Mouse (Mus musculus) MN1 (cell line): ENCODE measurements around the gene Ankrd11.

Experiments used
- DNase-seq: peaks from one replicate; pipeline ENCODE4 v3.0.0-alpha.2; 2016; ENCODE audit warnings: low spot score

The Ankrd11 gene

GRCm38 (mm10) chr8:122960932-122961331, 81.1 kb downstream of the Ankrd11 start:
- DNase-seq = no peak

GRCm38 (mm10) chr8:122960323-122960722, 81.8 kb downstream of the Ankrd11 start:
- no peak for DNase-seq

GRCm38 (mm10) chr8:122955997-122956396, 86.1 kb downstream of the Ankrd11 start:
- DNase-seq = no peak

GRCm38 (mm10) chr8:122955195-122955594, 86.9 kb downstream of the Ankrd11 start:
- DNase-seq = no peak

DNA sequence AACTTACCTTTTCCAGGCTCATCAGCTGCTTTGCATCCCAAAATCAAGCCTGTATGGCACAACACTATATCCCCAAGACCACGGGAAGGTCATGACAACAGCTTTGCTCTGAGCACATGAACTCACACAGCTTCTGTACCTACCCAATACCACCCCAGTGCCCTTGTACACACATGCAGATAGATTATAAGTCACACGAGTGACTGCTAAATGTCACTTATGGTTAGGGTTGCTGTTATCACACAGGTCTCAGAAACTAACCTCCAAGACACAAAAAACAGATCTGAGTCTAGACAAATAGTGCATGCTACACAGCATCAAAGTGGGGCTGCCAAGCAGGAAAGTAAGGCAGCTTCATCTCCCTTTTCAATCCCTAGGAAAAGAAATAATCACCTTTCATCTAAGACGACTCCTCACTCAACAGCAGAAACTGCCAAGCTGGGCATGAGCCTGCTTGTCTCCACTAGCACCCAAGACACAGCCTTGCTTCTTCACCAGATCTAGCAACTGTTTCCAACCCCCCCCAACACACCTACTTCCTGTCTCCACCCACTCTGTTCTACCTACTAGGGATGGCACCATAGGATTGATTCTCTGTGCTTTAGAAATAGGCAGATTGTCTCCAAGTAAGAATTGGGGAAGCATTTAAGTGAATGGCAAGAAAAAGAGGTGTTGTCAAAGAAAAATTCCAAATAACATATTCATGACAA, 87.8 kb downstream of the Ankrd11 start:
- DNase-seq = no peak

- no peak for DNase-seq
Measured at GRCm38 (mm10) chr8:122953028-122953427, 89.0 kb downstream of the Ankrd11 start.

GRCm38 (mm10) chr8:122951456-122951855, 90.6 kb downstream of the Ankrd11 start:
- no peak for DNase-seq

DNA sequence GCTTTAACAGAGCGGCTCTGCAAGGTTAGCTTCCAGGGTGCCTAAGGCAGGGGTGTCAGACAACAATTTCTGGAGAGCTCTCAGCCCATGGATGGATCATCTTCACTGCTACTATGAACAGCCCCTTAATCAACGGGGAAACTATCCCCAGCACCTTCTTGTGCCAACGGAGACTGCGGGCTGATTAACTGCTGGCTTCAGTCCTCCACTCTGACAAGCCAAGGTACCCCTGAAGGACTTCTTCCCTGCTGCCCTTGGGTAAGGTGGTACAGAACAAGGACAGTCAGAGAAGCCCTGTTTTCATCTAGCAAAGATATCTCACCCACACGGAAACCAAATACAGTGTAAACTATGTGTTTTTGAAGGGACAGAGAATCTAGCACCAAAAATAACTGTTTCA, 92.4 kb downstream of the Ankrd11 start:
- no peak for DNase-seq

DNA sequence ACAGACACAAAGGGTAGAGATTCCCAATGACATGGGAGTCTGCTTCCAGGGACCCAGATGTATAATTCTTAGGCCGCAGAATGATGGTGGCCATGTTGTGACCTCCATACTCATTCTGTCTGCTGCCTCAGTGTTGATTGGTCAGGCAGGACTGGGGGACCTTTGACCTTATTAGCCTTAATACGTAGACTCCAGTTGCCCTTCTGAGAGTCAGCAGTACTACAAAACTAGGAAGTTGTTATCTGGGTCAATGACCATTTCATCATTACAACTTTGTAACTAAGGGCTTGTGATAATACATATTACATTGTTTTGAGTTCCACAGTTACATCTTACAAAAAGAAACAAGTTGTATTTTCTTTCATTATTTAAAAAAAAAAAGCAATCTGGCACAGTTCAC, 96.3 kb downstream of the Ankrd11 start:
- no peak for DNase-seq

DNA sequence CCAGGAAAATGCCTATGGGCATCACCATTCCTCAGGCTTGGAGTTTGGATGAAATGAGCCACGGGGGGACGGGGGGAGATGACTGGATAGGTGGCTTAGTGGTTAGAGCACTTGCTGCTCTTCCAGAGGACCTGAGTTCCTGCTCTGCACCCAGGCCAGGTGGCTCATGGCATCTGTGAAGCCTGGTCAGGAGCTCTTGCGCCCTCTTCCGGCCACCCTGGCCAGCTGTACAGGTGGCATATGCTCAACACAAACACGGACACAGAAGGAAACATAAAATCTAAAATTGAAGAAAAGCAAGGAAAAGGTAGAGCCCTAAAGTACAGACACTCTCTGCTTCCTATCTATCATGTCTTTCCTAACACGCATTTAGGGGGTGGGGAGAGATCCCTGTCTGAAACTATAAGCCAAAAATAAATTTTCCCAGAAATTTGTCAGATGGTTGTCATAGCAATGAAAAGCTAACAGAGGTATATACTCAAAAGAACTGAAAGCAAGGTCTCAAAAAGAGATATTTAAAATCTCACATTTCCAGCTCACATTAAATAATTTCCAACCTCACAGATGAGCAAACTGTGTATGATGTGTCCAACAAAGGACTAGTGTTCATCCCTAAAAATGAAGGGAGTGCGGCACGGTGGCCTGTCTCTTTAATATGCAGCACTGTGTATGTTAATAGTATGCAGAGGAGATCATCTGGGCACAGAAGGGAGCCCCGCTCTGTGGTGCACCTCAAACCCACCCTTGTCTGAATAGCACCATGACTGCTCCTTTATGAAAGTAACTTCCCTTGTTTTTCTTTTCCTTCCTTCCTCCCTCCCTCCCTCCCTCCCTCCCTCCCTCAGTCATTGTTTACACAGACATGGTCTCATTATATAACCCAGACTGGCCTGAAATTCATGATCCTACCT, 99.0 kb downstream of the Ankrd11 start:
- DNase-seq = no peak

GRCm38 (mm10) chr8:122938591-122938990, 103.5 kb downstream of the Ankrd11 start:
- no peak for DNase-seq

GRCm38 (mm10) chr8:122938170-122938569, 103.9 kb downstream of the Ankrd11 start:
- DNase-seq = no peak

- DNase-seq = no peak
Measured at GRCm38 (mm10) chr8:122937545-122938053, 104.5 kb downstream of the Ankrd11 start.

GRCm38 (mm10) chr8:122935912-122936311, 106.2 kb downstream of the Ankrd11 start:
- DNase-seq = no peak

- no peak for DNase-seq
Measured at GRCm38 (mm10) chr8:122935118-122935517, 107.0 kb downstream of the Ankrd11 start.

DNA sequence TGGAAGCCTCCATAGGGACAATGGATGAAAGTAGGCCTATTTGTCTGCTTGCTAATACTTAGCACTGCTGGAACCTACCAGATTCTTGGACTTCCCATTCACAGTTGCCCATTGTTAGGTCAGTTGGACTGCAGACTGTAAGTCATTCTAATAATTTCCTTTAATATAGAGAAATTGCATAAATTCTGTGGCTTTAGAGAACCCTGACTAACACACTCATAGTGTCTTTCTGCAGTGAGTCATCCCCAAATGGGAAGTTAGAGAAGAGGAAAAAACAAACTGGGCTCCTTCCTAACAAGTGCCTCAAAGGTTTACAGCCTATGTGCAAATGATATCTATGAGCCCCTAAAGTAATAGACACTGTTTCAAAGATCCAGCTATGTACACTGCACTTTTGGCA, 108.1 kb downstream of the Ankrd11 start:
- DNase-seq = no peak

DNA sequence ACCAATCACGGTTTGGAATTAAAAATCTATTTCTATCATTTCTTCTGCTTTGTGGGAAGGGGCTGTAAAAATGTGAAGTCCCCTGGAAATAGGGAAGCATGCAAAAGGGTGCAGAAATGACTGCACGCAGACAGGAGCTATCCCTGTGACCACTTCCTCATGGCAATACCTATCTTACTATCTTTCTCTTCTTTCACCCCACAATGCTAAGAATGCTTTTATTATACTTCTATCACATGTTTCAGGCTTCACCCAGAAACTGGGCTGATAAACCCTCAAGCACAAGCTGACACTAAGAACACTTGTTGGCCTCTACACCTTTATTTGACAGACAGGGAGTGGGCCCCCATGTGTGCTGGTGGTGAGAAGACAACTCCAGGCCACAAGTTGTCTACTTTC, 109.5 kb downstream of the Ankrd11 start:
- DNase-seq = no peak

GRCm38 (mm10) chr8:122931834-122932560, 110.1 kb downstream of the Ankrd11 start:
- peak; percentile 60 for DNase-seq

- no peak for DNase-seq
Measured at GRCm38 (mm10) chr8:122928631-122929224, 113.3 kb downstream of the Ankrd11 start.

DNA sequence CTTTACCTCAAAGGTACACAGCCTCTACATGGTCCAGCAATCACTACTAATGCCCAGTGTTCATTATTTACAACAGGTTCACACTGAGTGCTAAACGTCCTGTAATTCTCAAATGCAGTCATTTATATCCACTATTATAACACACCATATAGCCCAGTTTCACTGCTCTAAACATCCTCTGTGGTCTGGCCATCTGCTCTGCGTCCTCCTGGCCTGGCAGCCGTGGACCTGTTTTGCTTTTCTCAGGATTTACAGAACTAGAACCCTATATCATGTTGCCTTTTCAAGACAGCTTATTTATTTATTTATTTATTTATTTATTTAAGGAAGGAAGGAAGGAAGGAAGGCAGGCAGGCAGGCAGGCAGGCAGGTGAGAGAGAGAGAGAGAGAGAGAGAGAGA, 114.2 kb downstream of the Ankrd11 start:
- peak; percentile 37 for DNase-seq

- no peak for DNase-seq
Measured at GRCm38 (mm10) chr8:122926782-122927181, 115.3 kb downstream of the Ankrd11 start.
